Mouse (Mus musculus): Measurements from ENCODE around the gene Dnajc25. TPM values are rescaled to one million over a fixed set of nuclear protein-coding genes. Genes with fewer than 3 reads are reported as not detected.

Gene Dnajc25
- total RNA-seq, 1 experiment from 2014 or later = 17.1 TPM

- peak; percentile 79 for ATAC-seq (replicated peaks; ENCODE audit: low read depth, poor library complexity, severe bottlenecking)
Observed at GRCm38 (mm10) chr4:59002948-59003805, 8.3 kb downstream of the Dnajc25 start, which contains the start of gene Gm20503. Gene Gm20503, plus strand, starts transcription at chr4:59003210.

- no peak for ATAC-seq (replicated peaks; ENCODE audit: low read depth, poor library complexity, severe bottlenecking)
Observed at GRCm38 (mm10) chr4:59003806-59004200, 8.9 kb downstream of the Dnajc25 start.

- ATAC-seq (replicated peaks; ENCODE audit: low read depth, poor library complexity, severe bottlenecking) = no peak
Observed at GRCm38 (mm10) chr4:59006211-59006610, 11.3 kb downstream of the Dnajc25 start.

GRCm38 (mm10) chr4:59007016-59007415 lies 12.2 kb downstream of the Dnajc25 start:
- ATAC-seq (replicated peaks; ENCODE audit: low read depth, poor library complexity, severe bottlenecking) = no peak

- ATAC-seq (replicated peaks; ENCODE audit: low read depth, poor library complexity, severe bottlenecking) = no peak
Observed at GRCm38 (mm10) chr4:59007974-59008373, 13.1 kb downstream of the Dnajc25 start.

- ATAC-seq (replicated peaks; ENCODE audit: low read depth, poor library complexity, severe bottlenecking) = peak; percentile 83
Observed at GRCm38 (mm10) chr4:59009186-59009585, 14.3 kb downstream of the Dnajc25 start.

- peak; percentile 58 for ATAC-seq (replicated peaks; ENCODE audit: low read depth, poor library complexity, severe bottlenecking)
Observed at GRCm38 (mm10) chr4:59009696-59010095, 14.8 kb downstream of the Dnajc25 start.

- no peak for ATAC-seq (replicated peaks; ENCODE audit: low read depth, poor library complexity, severe bottlenecking)
Observed at GRCm38 (mm10) chr4:59011446-59011845, 16.6 kb downstream of the Dnajc25 start.

- ATAC-seq (replicated peaks; ENCODE audit: low read depth, poor library complexity, severe bottlenecking) = no peak
Observed at GRCm38 (mm10) chr4:59015181-59015580, 20.3 kb downstream of the Dnajc25 start.

GRCm38 (mm10) chr4:59016922-59017321 lies 22.1 kb downstream of the Dnajc25 start:
- ATAC-seq (replicated peaks; ENCODE audit: low read depth, poor library complexity, severe bottlenecking) = no peak

GRCm38 (mm10) chr4:59034325-59034917 lies 39.6 kb downstream of the Dnajc25 start:
- no peak for ATAC-seq (replicated peaks; ENCODE audit: low read depth, poor library complexity, severe bottlenecking)

GRCm38 (mm10) chr4:59034918-59035785 lies 40.3 kb downstream of the Dnajc25 start, which contains the start of gene Gng10:
Gene Gng10, plus strand, starts transcription at chr4:59035088.
- peak; percentile 46 for ATAC-seq (replicated peaks; ENCODE audit: low read depth, poor library complexity, severe bottlenecking)

- ATAC-seq (replicated peaks; ENCODE audit: low read depth, poor library complexity, severe bottlenecking) = no peak
Observed at GRCm38 (mm10) chr4:59035786-59036350, 41.0 kb downstream of the Dnajc25 start.

GRCm38 (mm10) chr4:59036490-59037127 lies 41.7 kb downstream of the Dnajc25 start:
- peak; percentile 69 for ATAC-seq (replicated peaks; ENCODE audit: low read depth, poor library complexity, severe bottlenecking)

- no peak for ATAC-seq (replicated peaks; ENCODE audit: low read depth, poor library complexity, severe bottlenecking)
Observed at GRCm38 (mm10) chr4:59037525-59037924, 42.7 kb downstream of the Dnajc25 start.

GRCm38 (mm10) chr4:59040397-59041287 lies 45.8 kb downstream of the Dnajc25 start:
- ATAC-seq (replicated peaks; ENCODE audit: low read depth, poor library complexity, severe bottlenecking) = peak; percentile 53

GRCm38 (mm10) chr4:59043074-59043473 lies 48.2 kb downstream of the Dnajc25 start:
- ATAC-seq (replicated peaks; ENCODE audit: low read depth, poor library complexity, severe bottlenecking) = peak; percentile 34

- ATAC-seq (replicated peaks; ENCODE audit: low read depth, poor library complexity, severe bottlenecking) = no peak
Observed at GRCm38 (mm10) chr4:59043891-59044290, 49.0 kb downstream of the Dnajc25 start.

GRCm38 (mm10) chr4:59047222-59047621 lies 52.4 kb downstream of the Dnajc25 start:
- no peak for ATAC-seq (replicated peaks; ENCODE audit: low read depth, poor library complexity, severe bottlenecking)
